Mouse (Mus musculus): ENCODE results near the gene Nfat5. TPM values are rescaled to one million over a fixed set of nuclear protein-coding genes. Genes with fewer than 3 reads are reported as not detected.

The Nfat5 gene
- polyA plus RNA-seq, 1 experiment from 2014 or later, result 11.7 TPM

DNA sequence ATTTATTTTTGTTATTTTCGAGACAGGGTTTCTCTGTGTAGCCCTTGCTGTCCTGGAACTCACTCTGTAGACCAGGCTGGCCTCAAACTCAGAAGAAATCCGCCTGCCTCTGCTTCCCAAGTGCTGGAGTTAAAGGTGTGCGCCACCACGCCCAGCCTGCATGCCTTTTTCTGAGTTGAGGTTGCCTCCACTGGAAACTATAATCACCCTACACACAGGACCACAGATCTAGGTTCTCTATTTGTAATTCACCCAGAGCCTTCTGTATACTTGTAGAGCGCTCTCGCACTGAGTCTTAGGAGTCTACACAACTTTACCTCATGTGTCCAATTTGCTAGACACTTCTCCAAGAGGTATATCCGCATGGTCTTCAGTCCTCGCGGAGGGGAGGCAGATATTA, 130.9 kb downstream of the Nfat5 start:
- Histone ChIP-seq H3K9me3 (replicated peaks; ENCODE audit: control insufficient read depth, low read length) (no peaks in the 10 kb centered on the region), H3K27me3 (ENCODE audit: control insufficient read depth, insufficient read depth, low read length) (no peaks in the 10 kb centered on the region), H3K36me3 (ENCODE audit: control insufficient read depth, insufficient read depth, low read length) (no peaks in the 10 kb centered on the region), H3K9ac (ENCODE audit: low read length) (peak overlapping the region; percentile 91), H3K4me3 (replicated peaks; ENCODE audit: low read length) (peak overlapping the region; percentile 91), H3K4me2 (ENCODE audit: low read depth, low read length) (peak overlapping the region; percentile 84), H3K4me1 (ENCODE audit: control insufficient read depth, insufficient read depth, low read length) (peaks cover 16% of the 10 kb centered on the region), H3K27ac (ENCODE audit: low read length) (peak overlapping the region; percentile 79)
- ATAC-seq (ENCODE audit: insufficient read depth, low FRiP score), result no peak
- 21% methylated on average over 9 of the region's 9 CpGs for WGBS

DNA sequence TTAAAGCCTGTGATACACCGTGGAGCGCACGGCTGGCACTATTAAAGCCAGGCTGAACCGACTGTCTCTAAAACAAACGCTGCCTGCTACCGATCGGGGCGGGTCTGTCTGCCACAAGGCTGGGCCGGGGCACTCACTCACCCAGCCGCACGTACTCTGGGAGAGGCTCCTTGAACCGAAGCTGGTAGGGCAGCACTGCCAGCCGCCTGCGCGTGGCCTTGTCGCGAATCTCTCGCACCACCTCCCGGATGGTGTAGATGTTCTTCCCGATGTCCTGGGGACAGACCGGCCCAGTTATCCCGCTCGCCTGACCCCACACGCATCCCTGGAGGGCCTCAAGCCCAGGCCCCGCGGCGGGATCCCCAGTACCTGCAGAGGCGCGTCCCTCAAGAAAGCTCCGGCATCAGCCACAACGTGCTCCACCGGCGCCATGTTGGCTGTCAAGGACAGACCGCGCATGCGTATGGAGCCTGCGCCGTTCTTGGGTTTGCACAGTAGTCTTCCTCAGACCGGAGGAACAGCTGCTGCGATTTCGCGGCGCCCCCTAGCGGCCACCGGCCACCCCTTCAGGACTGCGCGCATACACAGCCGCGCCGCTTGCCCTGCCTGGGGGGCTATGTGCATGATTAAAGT, 131.4 kb downstream of the Nfat5 start, which contains the start of gene Nob1:
Gene Nob1, minus strand, starts transcription at position 455 of the 633 bp plus-strand sequence.
- Histone ChIP-seq H3K4me3 (replicated peaks; ENCODE audit: low read length) (peak within 1 kb of the TSS; percentile 91), H3K36me3 (ENCODE audit: control insufficient read depth, insufficient read depth, low read length) (no peaks in the 10 kb centered on the region), H3K27me3 (ENCODE audit: control insufficient read depth, insufficient read depth, low read length) (no peaks in the 10 kb centered on the region), H3K27ac (ENCODE audit: low read length) (peak within 1 kb of the TSS; percentile 79), H3K9me3 (replicated peaks; ENCODE audit: control insufficient read depth, low read length) (no peaks in the 10 kb centered on the region), H3K4me1 (ENCODE audit: control insufficient read depth, insufficient read depth, low read length) (peaks cover 16% of the 10 kb centered on the region), H3K4me2 (ENCODE audit: low read depth, low read length) (peak within 1 kb of the TSS; percentile 84), H3K9ac (ENCODE audit: low read length) (peak within 1 kb of the TSS; percentile 91)
- ATAC-seq (ENCODE audit: insufficient read depth, low FRiP score), result peak; percentile 99
- WGBS, result under 1% methylated on average over 50 of the region's 50 CpGs

DNA sequence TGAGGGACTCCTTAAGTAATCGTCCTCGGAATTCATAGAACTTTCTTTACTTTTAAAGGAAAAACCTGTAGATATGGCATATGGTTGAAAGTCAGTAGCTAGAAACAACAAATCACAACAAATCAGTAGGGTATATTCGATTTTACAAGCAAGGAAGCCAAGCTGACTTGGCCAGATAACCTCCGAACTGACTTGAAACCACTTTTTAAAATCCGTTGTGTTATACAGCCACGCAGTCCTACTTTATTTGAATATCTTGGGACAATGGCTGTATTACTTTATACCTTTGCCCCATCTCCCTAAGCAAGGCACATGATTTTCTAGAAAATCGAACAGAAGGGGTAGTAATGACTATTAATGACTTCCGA, 131.9 kb downstream of the Nfat5 start:
- Histone ChIP-seq H3K9me3 (replicated peaks; ENCODE audit: control insufficient read depth, low read length) (no peaks in the 10 kb centered on the region), H3K27me3 (ENCODE audit: control insufficient read depth, insufficient read depth, low read length) (no peaks in the 10 kb centered on the region), H3K9ac (ENCODE audit: low read length) (no peak overlapping the region), H3K4me2 (ENCODE audit: low read depth, low read length) (peak overlapping the region; percentile 84; the same call in 1 of the 2 replicates), H3K27ac (ENCODE audit: low read length) (no peak overlapping the region), H3K4me1 (ENCODE audit: control insufficient read depth, insufficient read depth, low read length) (peaks cover 16% of the 10 kb centered on the region), H3K36me3 (ENCODE audit: control insufficient read depth, insufficient read depth, low read length) (no peaks in the 10 kb centered on the region), H3K4me3 (replicated peaks; ENCODE audit: low read length) (peak overlapping the region; percentile 91; the same call in 1 of the 2 replicates)
- ATAC-seq (ENCODE audit: insufficient read depth, low FRiP score), result no peak
- WGBS, result 45% methylated on average over 8 of the region's 8 CpGs

Other genes with a start within 250 kb of the Nfat5 start
- gene Pdf, start 244.9 kb upstream of the Nfat5 start, polyA plus RNA-seq (2015; fragmentation: Nextera tagmentation; extraction: Ambion mirVana), result 35.3 and 35.7 TPM in 2 replicates
- gene Cog8, start 236.8 kb upstream of the Nfat5 start, polyA plus RNA-seq (2015; fragmentation: Nextera tagmentation; extraction: Ambion mirVana), result 24.8 and 27.1 TPM in 2 replicates
- gene Nip7, start 236.6 kb upstream of the Nfat5 start, polyA plus RNA-seq (2015; fragmentation: Nextera tagmentation; extraction: Ambion mirVana), result 63.5 and 79.8 TPM in 2 replicates
- 82.3 and 84.1 TPM in 2 replicates for gene Tmed6, start 227.8 kb upstream of the Nfat5 start, polyA plus RNA-seq (2015; fragmentation: Nextera tagmentation; extraction: Ambion mirVana)
- gene Terf2, start 196.9 kb upstream of the Nfat5 start, polyA plus RNA-seq (2015; fragmentation: Nextera tagmentation; extraction: Ambion mirVana), result 13.1 and 14.0 TPM in 2 replicates
- 104 and 106 TPM in 2 replicates for gene Cyb5b, start 142.8 kb upstream of the Nfat5 start, polyA plus RNA-seq (2015; fragmentation: Nextera tagmentation; extraction: Ambion mirVana)
- gene Nqo1, start 109.7 kb downstream of the Nfat5 start, polyA plus RNA-seq (2015; fragmentation: Nextera tagmentation; extraction: Ambion mirVana), result 25.0 and 34.2 TPM in 2 replicates
- gene Nob1, start 131.6 kb downstream of the Nfat5 start, polyA plus RNA-seq (2015; fragmentation: Nextera tagmentation; extraction: Ambion mirVana), result 72.7 and 73.5 TPM in 2 replicates
- gene Wwp2, start 142.9 kb downstream of the Nfat5 start, polyA plus RNA-seq (2015; fragmentation: Nextera tagmentation; extraction: Ambion mirVana), result 36.2 and 36.5 TPM in 2 replicates